Mouse (Mus musculus): Measurements from ENCODE around the gene Ets2. TPM values are rescaled to one million over a fixed set of nuclear protein-coding genes. Genes with fewer than 3 reads are reported as not detected.

Gene Ets2
- polyA plus RNA-seq, 1 experiment from 2014 or later, result 12.1 TPM

- no peak overlapping the region for H3K4me2 ChIP-seq (replicated peaks)
- no peaks in the 10 kb centered on the region for H3K36me3 ChIP-seq
- no peak overlapping the region for H3K27ac ChIP-seq
- peaks cover 10% of the 10 kb centered on the region for H3K4me1 ChIP-seq (replicated peaks)
- H3K9ac ChIP-seq (replicated peaks), result no peak overlapping the region
- H3K27me3 ChIP-seq, result no peaks in the 10 kb centered on the region
- no peak overlapping the region for H3K4me3 ChIP-seq (replicated peaks)
- WGBS, result 82% methylated on average over 11 of the region's 11 CpGs
- ATAC-seq, result no peak
- H3K9me3 ChIP-seq, result no peaks in the 10 kb centered on the region
Measured at GRCm38 (mm10) chr16:95741358-95741757, 39.5 kb downstream of the Ets2 start.

GRCm38 (mm10) chr16:95741915-95742739 lies 40.3 kb downstream of the Ets2 start:
- H3K9ac ChIP-seq (replicated peaks), result no peak overlapping the region
- peaks cover 10% of the 10 kb centered on the region for H3K4me1 ChIP-seq (replicated peaks)
- H3K9me3 ChIP-seq, result no peaks in the 10 kb centered on the region
- H3K36me3 ChIP-seq, result no peaks in the 10 kb centered on the region
- H3K4me3 ChIP-seq (replicated peaks), result no peak overlapping the region
- no peak overlapping the region for H3K27ac ChIP-seq
- no peak overlapping the region for H3K4me2 ChIP-seq (replicated peaks)
- no peaks in the 10 kb centered on the region for H3K27me3 ChIP-seq
- WGBS, result 86% methylated on average over 10 of the region's 10 CpGs
- ATAC-seq, result no peak

GRCm38 (mm10) chr16:95742740-95743030 lies 40.8 kb downstream of the Ets2 start:
- H3K27me3 ChIP-seq, result no peaks in the 10 kb centered on the region
- H3K9ac ChIP-seq (replicated peaks), result no peak overlapping the region
- ATAC-seq, result no peak
- H3K36me3 ChIP-seq, result no peaks in the 10 kb centered on the region
- peaks cover 10% of the 10 kb centered on the region for H3K4me1 ChIP-seq (replicated peaks)
- H3K9me3 ChIP-seq, result no peaks in the 10 kb centered on the region
- no peak overlapping the region for H3K27ac ChIP-seq
- no peak overlapping the region for H3K4me2 ChIP-seq (replicated peaks)
- no peak overlapping the region for H3K4me3 ChIP-seq (replicated peaks)
- WGBS, result 76% methylated on average over 6 of the region's 6 CpGs

- Histone ChIP-seq H3K27ac (no peak overlapping the region), H3K9ac (replicated peaks) (no peak overlapping the region), H3K4me1 (replicated peaks) (peaks cover 10% of the 10 kb centered on the region), H3K27me3 (no peaks in the 10 kb centered on the region), H3K4me3 (replicated peaks) (no peak overlapping the region), H3K4me2 (replicated peaks) (no peak overlapping the region), H3K36me3 (no peaks in the 10 kb centered on the region), H3K9me3 (no peaks in the 10 kb centered on the region)
- no peak for ATAC-seq
- whole genome bisulfite sequencing, result 87% methylated on average over 4 of the region's 4 CpGs
Measured at GRCm38 (mm10) chr16:95743104-95743503, 41.2 kb downstream of the Ets2 start.

- no peaks in the 10 kb centered on the region for H3K36me3 ChIP-seq
- peaks cover 3% of the 10 kb centered on the region; the same call in 1 of the 2 replicates for H3K4me1 ChIP-seq (replicated peaks)
- WGBS, result 85% methylated on average over 8 of the region's 8 CpGs
- H3K27ac ChIP-seq, result no peak overlapping the region
- ATAC-seq, result no peak
- H3K27me3 ChIP-seq, result no peaks in the 10 kb centered on the region
- H3K9ac ChIP-seq (replicated peaks), result no peak overlapping the region
- H3K4me2 ChIP-seq (replicated peaks), result no peak overlapping the region
- no peaks in the 10 kb centered on the region for H3K9me3 ChIP-seq
- H3K4me3 ChIP-seq (replicated peaks), result no peak overlapping the region
Measured at GRCm38 (mm10) chr16:95744771-95745170, 42.9 kb downstream of the Ets2 start.

- no peak overlapping the region for H3K9ac ChIP-seq (replicated peaks)
- H3K4me3 ChIP-seq (replicated peaks), result no peak overlapping the region
- ATAC-seq, result no peak
- H3K36me3 ChIP-seq, result no peaks in the 10 kb centered on the region
- no peak overlapping the region for H3K4me2 ChIP-seq (replicated peaks)
- no peaks in the 10 kb centered on the region for H3K9me3 ChIP-seq
- H3K4me1 ChIP-seq (replicated peaks), result no peaks in the 10 kb centered on the region
- no peaks in the 10 kb centered on the region for H3K27me3 ChIP-seq
- no peak overlapping the region for H3K27ac ChIP-seq
- WGBS, result 79% methylated on average over 3 of the region's 3 CpGs
Measured at GRCm38 (mm10) chr16:95745685-95746084, 43.8 kb downstream of the Ets2 start.

- WGBS, result 92% methylated on average over 2 of the region's 2 CpGs
- Histone ChIP-seq H3K4me2 (replicated peaks) (no peak overlapping the region), H3K36me3 (no peaks in the 10 kb centered on the region), H3K27me3 (no peaks in the 10 kb centered on the region), H3K4me3 (replicated peaks) (no peak overlapping the region), H3K9ac (replicated peaks) (no peak overlapping the region), H3K9me3 (no peaks in the 10 kb centered on the region), H3K27ac (no peak overlapping the region), H3K4me1 (replicated peaks) (no peaks in the 10 kb centered on the region)
- ATAC-seq, result no peak
Measured at GRCm38 (mm10) chr16:95746565-95746964, 44.7 kb downstream of the Ets2 start.

- H3K9ac ChIP-seq (replicated peaks), result no peak overlapping the region
- H3K36me3 ChIP-seq, result no peaks in the 10 kb centered on the region
- H3K27ac ChIP-seq, result no peak overlapping the region
- H3K9me3 ChIP-seq, result no peaks in the 10 kb centered on the region
- no peak overlapping the region for H3K4me2 ChIP-seq (replicated peaks)
- 75% methylated on average over 12 of the region's 12 CpGs for WGBS
- H3K27me3 ChIP-seq, result no peaks in the 10 kb centered on the region
- H3K4me1 ChIP-seq (replicated peaks), result no peaks in the 10 kb centered on the region
- no peak overlapping the region for H3K4me3 ChIP-seq (replicated peaks)
- ATAC-seq, result no peak
Measured at GRCm38 (mm10) chr16:95749291-95750103, 47.6 kb downstream of the Ets2 start.

GRCm38 (mm10) chr16:95750211-95750629 lies 48.3 kb downstream of the Ets2 start:
- Histone ChIP-seq H3K4me2 (replicated peaks) (no peak overlapping the region), H3K27ac (no peak overlapping the region), H3K27me3 (no peaks in the 10 kb centered on the region), H3K4me3 (replicated peaks) (no peak overlapping the region), H3K4me1 (replicated peaks) (no peaks in the 10 kb centered on the region), H3K9me3 (no peaks in the 10 kb centered on the region), H3K9ac (replicated peaks) (no peak overlapping the region), H3K36me3 (no peaks in the 10 kb centered on the region)
- no peak for ATAC-seq
- WGBS, result 96% methylated on average over 6 of the region's 6 CpGs

- Histone ChIP-seq H3K4me1 (replicated peaks) (no peaks in the 10 kb centered on the region), H3K27me3 (no peaks in the 10 kb centered on the region), H3K36me3 (no peaks in the 10 kb centered on the region), H3K4me3 (replicated peaks) (no peak overlapping the region), H3K9me3 (no peaks in the 10 kb centered on the region), H3K27ac (no peak overlapping the region), H3K9ac (replicated peaks) (no peak overlapping the region), H3K4me2 (replicated peaks) (no peak overlapping the region)
- WGBS, result 60% methylated on average over 9 of the region's 9 CpGs
- no peak for ATAC-seq
Measured at GRCm38 (mm10) chr16:95752502-95752901, 50.6 kb downstream of the Ets2 start.

GRCm38 (mm10) chr16:95753295-95753694 lies 51.4 kb downstream of the Ets2 start:
- Histone ChIP-seq H3K36me3 (no peaks in the 10 kb centered on the region), H3K4me3 (replicated peaks) (no peak overlapping the region), H3K4me1 (replicated peaks) (no peaks in the 10 kb centered on the region), H3K27me3 (no peaks in the 10 kb centered on the region), H3K9ac (replicated peaks) (no peak overlapping the region), H3K9me3 (no peaks in the 10 kb centered on the region), H3K27ac (no peak overlapping the region), H3K4me2 (replicated peaks) (no peak overlapping the region)
- 79% methylated on average over 7 of the region's 7 CpGs for WGBS
- no peak for ATAC-seq

GRCm38 (mm10) chr16:95759151-95759987 lies 57.5 kb downstream of the Ets2 start:
- H3K9ac ChIP-seq (replicated peaks), result no peak overlapping the region
- H3K27ac ChIP-seq, result no peak overlapping the region
- ATAC-seq, result no peak
- no peak overlapping the region for H3K4me2 ChIP-seq (replicated peaks)
- 91% methylated on average over 8 of the region's 8 CpGs for WGBS
- H3K4me1 ChIP-seq (replicated peaks), result no peaks in the 10 kb centered on the region
- no peaks in the 10 kb centered on the region for H3K27me3 ChIP-seq
- no peaks in the 10 kb centered on the region for H3K9me3 ChIP-seq
- no peaks in the 10 kb centered on the region for H3K36me3 ChIP-seq
- H3K4me3 ChIP-seq (replicated peaks), result no peak overlapping the region
